Mouse (Mus musculus): ENCODE results near the gene Il17ra. TPM values are rescaled to one million over a fixed set of nuclear protein-coding genes. Genes with fewer than 3 reads are reported as not detected.

Gene Il17ra
- 1.9 and 2.4 TPM in 2 replicates for polyA plus RNA-seq (2015; fragmentation: Nextera tagmentation; extraction: Ambion mirVana)

DNA sequence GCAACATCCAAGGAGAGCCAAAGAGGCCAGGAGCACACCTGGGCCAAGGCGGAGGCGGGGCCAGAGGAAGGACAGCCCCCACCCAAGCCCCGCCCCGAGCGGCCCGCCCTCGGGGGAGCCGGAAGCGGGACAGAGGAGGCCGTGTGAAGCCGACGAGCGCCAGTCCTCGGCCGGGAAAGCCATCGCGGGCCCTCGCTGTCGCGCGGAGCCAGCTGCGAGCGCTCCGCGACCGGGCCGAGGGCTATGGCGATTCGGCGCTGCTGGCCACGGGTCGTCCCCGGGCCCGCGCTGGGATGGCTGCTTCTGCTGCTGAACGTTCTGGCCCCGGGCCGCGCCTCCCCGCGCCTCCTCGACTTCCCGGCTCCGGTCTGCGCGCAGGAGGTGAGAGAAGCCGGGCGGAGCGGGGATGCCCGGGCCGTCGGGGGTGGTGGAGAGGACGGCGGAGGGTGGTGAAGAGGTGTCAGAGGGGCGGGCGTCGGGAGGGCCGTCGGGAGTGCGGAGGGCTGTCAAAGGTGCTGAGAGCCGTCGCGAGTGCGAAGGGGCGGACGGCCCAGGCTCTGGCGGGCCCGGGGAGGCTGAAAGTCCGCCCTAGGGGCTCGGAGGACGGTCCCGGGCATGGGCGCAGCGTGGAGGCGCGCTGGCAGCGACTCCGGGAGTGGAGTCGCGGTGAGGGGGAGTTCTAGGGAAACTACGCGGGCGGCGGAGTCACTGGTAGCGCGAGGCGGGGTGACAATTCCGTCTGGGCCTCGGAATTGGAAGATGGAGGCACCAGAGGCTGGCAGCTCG lies at the start of gene Il17ra:
Gene Il17ra, plus strand, starts transcription at position 162 of the 786 bp plus-strand sequence.

DNA sequence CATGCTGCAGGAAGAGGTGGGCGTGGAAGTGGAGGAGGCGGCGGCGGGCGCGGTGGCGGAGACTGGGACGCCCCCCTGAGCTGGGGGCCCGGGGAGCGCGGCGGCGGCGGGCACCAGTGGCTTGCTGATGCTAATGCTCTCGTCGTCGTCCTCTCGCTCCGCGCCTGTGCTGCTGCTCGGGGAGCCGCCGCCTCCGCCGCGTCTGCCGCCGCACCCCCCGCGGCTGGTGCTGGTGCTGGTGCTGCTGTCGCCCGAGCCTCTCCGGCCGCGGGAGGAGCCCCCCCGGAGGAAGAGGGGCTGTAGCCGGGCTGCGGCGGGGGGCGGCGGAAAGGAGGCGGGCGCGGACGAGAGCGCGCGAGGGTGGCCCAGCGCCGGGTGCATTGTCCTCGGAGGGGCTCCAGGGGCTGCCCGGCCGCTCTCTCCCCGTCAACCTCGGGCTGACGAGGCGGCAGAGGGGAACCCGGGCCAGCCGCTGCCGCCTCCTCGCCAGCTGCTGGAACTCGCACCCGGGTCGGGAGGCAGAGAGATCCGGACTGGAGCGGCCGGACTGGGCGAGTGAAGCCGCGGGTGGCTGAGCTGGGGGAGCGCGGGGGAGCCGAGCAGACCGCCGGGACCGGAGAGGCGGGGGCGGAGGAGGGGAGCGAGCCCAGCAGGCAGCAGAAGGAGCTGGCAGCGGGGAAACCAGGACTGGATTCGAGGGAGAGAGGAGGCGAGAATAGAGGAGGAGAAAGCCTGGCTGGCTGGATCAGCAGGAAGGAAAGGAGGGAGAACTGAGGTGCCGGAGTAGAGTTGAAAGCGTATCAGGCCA lies 30.5 kb downstream of the Il17ra start, which contains the start of gene Tmem121b:
Gene Tmem121b, minus strand, starts transcription at position 434 of the 808 bp plus-strand sequence.

DNA sequence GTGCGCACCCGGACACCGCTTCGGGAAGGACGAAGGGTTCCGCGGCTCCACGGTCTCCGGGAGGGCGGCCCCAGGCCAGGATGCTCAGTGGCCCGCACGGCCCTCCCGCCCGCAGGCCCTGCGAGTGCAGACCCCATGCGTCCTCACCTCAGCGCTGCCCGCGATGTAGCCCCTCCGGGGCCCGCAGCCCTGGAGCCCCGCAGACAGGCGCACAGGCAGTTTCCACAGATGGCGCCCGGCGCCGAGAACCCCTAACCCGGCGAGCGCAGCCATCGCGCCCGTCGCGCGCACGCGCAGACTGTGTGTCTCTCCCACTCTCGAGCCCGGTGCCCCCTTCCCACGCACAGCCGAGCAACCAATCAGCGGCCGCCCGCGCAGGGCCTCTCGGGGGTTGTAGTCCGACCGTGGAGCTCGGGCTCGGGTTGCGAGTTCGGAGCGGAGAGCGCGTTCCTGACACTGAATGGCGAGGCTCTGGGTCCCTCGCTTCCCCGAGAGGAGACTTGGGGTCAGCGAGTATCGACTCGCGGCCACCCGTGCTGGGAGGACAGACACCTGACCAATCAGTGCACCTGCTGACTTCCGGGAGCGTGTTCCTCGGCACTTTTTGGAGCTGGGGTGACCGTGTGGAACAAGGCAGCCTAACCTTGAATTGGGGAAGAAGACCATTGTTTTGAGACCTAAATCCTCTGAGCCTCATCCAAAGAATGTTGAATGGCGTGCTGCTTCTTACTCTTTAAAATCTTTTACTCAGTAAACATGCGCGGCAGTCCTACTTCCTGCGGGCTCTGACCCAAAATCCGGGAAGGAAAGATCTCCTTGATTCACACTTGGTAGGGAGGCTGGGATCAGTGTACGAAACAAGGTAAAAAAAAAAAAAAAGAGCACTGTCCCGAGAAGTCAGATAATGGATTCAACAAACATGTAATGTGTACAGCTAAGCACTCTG lies 68.2 kb downstream of the Il17ra start, which contains the start of gene Hdhd5:
Gene Hdhd5, minus strand, starts transcription at position 300 of the 946 bp plus-strand sequence.

Other genes starting within 250 kb of the Il17ra start
- 0.69 and 0.86 TPM in 2 replicates for gene D330020A13Rik, start 168.9 kb upstream of the Il17ra start, polyA plus RNA-seq (2015; fragmentation: Nextera tagmentation; extraction: Ambion mirVana)
- gene B4galnt3, start 168.7 kb upstream of the Il17ra start, polyA plus RNA-seq (2015; fragmentation: Nextera tagmentation; extraction: Ambion mirVana) = 0.50 and 0.52 TPM in 2 replicates
- gene Kdm5a, start 99.1 kb upstream of the Il17ra start, polyA plus RNA-seq (2015; fragmentation: Nextera tagmentation; extraction: Ambion mirVana) = 20.8 and 22.0 TPM in 2 replicates
- 12.7 and 14.4 TPM in 2 replicates for gene Ccdc77, start 98.9 kb upstream of the Il17ra start, polyA plus RNA-seq (2015; fragmentation: Nextera tagmentation; extraction: Ambion mirVana)
- gene Tmem121b, start 30.6 kb downstream of the Il17ra start, polyA plus RNA-seq (2015; fragmentation: Nextera tagmentation; extraction: Ambion mirVana) = 0.04 TPM in 1 of 2 replicates, not detected in the other
- 12.5 and 14.2 TPM in 2 replicates for gene Hdhd5, start 68.1 kb downstream of the Il17ra start, polyA plus RNA-seq (2015; fragmentation: Nextera tagmentation; extraction: Ambion mirVana)
- gene Cecr2, start 203.1 kb downstream of the Il17ra start, polyA plus RNA-seq (2015; fragmentation: Nextera tagmentation; extraction: Ambion mirVana) = 2.0 and 3.4 TPM in 2 replicates

Measured in skeletal muscle tissue, postnatal 0 days (tissue).